Mouse (Mus musculus) thymus, postnatal 10 days (tissue): ENCODE measurements around the gene Ndufb5.
A peak's percentile ranks its signal among the peaks of the same experiment; 100 is the strongest.
"Not testable (repeated sequence)": the region's sequence is repeated elsewhere in the genome, so short reads cannot be mapped to it uniquely, and the experiment has no call there.

Source experiments
- DNase-seq, 2 experiments: peaks; one replicate each; pipeline ENCODE4 v3.0.0; 2021; ENCODE audit warnings: low spot score in 2 of 2

Ndufb5 gene

GRCm38 (mm10) chr3:32736244-32737171, at the start of gene Ndufb5:
Gene Ndufb5, plus strand, starts transcription at chr3:32736990.
- DNase-seq: peak; percentile 93 to 96

- DNase-seq: no peak
Observed at GRCm38 (mm10) chr3:32687156-32687555, 49.6 kb upstream of the Ndufb5 start.

- DNase-seq: no peak
Observed at GRCm38 (mm10) chr3:32689567-32689999, 47.2 kb upstream of the Ndufb5 start.

- DNase-seq: no peak
Observed at GRCm38 (mm10) chr3:32690008-32690407, 46.8 kb upstream of the Ndufb5 start.

- no peak for DNase-seq
Observed at GRCm38 (mm10) chr3:32690901-32691300, 45.9 kb upstream of the Ndufb5 start.

- DNase-seq: no peak
Observed at GRCm38 (mm10) chr3:32691841-32692240, 44.9 kb upstream of the Ndufb5 start.

GRCm38 (mm10) chr3:32694211-32694610, 42.6 kb upstream of the Ndufb5 start:
- no peak for DNase-seq

GRCm38 (mm10) chr3:32694737-32695582, 41.8 kb upstream of the Ndufb5 start:
- no peak for DNase-seq

GRCm38 (mm10) chr3:32695583-32695980, 41.2 kb upstream of the Ndufb5 start:
- no peak for DNase-seq

GRCm38 (mm10) chr3:32698228-32698863, 38.4 kb upstream of the Ndufb5 start:
- DNase-seq: peak; percentile 67 to 89

- not testable (repeated sequence) for DNase-seq
Observed at GRCm38 (mm10) chr3:32704021-32704420, 32.8 kb upstream of the Ndufb5 start.

GRCm38 (mm10) chr3:32704632-32705031, 32.2 kb upstream of the Ndufb5 start:
- not testable (repeated sequence) for DNase-seq

GRCm38 (mm10) chr3:32705647-32706348, 31.0 kb upstream of the Ndufb5 start, which contains the start of gene Actl6a:
Gene Actl6a, plus strand, starts transcription at chr3:32706298.
- DNase-seq: not testable (repeated sequence)

- no peak for DNase-seq
Observed at GRCm38 (mm10) chr3:32708052-32708367, 28.8 kb upstream of the Ndufb5 start.

GRCm38 (mm10) chr3:32708368-32709231, 28.2 kb upstream of the Ndufb5 start:
- peak; percentile 97 to 99 for DNase-seq

- no peak for DNase-seq
Observed at GRCm38 (mm10) chr3:32709388-32709787, 27.4 kb upstream of the Ndufb5 start.

- no peak for DNase-seq
Observed at GRCm38 (mm10) chr3:32713711-32714110, 23.1 kb upstream of the Ndufb5 start.

GRCm38 (mm10) chr3:32717403-32717802, 19.4 kb upstream of the Ndufb5 start:
- not testable (repeated sequence) for DNase-seq

GRCm38 (mm10) chr3:32718271-32718670, 18.5 kb upstream of the Ndufb5 start:
- no peak for DNase-seq

- no peak for DNase-seq
Observed at GRCm38 (mm10) chr3:32724191-32724590, 12.6 kb upstream of the Ndufb5 start.
